Mouse (Mus musculus) retina, embryonic 14.5 days (tissue): Measurements from ENCODE around the gene Tgif1.

ENCODE experiments used
- DNase-seq: peaks from one replicate; pipeline ENCODE4 v3.0.0-alpha.2; 2015; ENCODE audit warnings: low spot score

Gene Tgif1

GRCm38 (mm10) chr17:70853436-70853905, at the start of gene Tgif1:
TSS of gene Tgif1 (minus strand) at chr17:70853546.
- peak; percentile 68 for DNase-seq

- no peak for DNase-seq
Observed at GRCm38 (mm10) chr17:70900660-70901059, 47.3 kb upstream of the Tgif1 start.

- DNase-seq: no peak
Observed at GRCm38 (mm10) chr17:70899642-70900041, 46.3 kb upstream of the Tgif1 start.

GRCm38 (mm10) chr17:70894867-70895266, 41.5 kb upstream of the Tgif1 start:
- no peak for DNase-seq

GRCm38 (mm10) chr17:70893151-70893550, 39.8 kb upstream of the Tgif1 start:
- DNase-seq: no peak

GRCm38 (mm10) chr17:70892288-70893096, 39.1 kb upstream of the Tgif1 start:
- no peak for DNase-seq

- DNase-seq: no peak
Observed at GRCm38 (mm10) chr17:70890571-70890970, 37.2 kb upstream of the Tgif1 start.

GRCm38 (mm10) chr17:70888657-70889056, 35.3 kb upstream of the Tgif1 start:
- no peak for DNase-seq

GRCm38 (mm10) chr17:70887848-70888247, 34.5 kb upstream of the Tgif1 start:
- no peak for DNase-seq

GRCm38 (mm10) chr17:70886641-70887391, 33.5 kb upstream of the Tgif1 start:
- DNase-seq: no peak

GRCm38 (mm10) chr17:70885868-70886267, 32.5 kb upstream of the Tgif1 start:
- no peak for DNase-seq

- no peak for DNase-seq
Observed at GRCm38 (mm10) chr17:70881934-70882333, 28.6 kb upstream of the Tgif1 start.

GRCm38 (mm10) chr17:70881194-70881593, 27.8 kb upstream of the Tgif1 start:
- no peak for DNase-seq

- DNase-seq: no peak
Observed at GRCm38 (mm10) chr17:70878237-70878636, 24.9 kb upstream of the Tgif1 start.

- DNase-seq: no peak
Observed at GRCm38 (mm10) chr17:70873778-70874124, 20.4 kb upstream of the Tgif1 start.

GRCm38 (mm10) chr17:70872936-70873777, 19.8 kb upstream of the Tgif1 start:
- peak; percentile 27 for DNase-seq

- DNase-seq: peak; percentile 37
Observed at GRCm38 (mm10) chr17:70872094-70872929, 19.0 kb upstream of the Tgif1 start.

GRCm38 (mm10) chr17:70871676-70872075, 18.3 kb upstream of the Tgif1 start:
- no peak for DNase-seq

GRCm38 (mm10) chr17:70870581-70870980, 17.2 kb upstream of the Tgif1 start:
- DNase-seq: no peak

GRCm38 (mm10) chr17:70868577-70869229, 15.4 kb upstream of the Tgif1 start:
- DNase-seq: no peak
